Mouse (Mus musculus): ENCODE measurements around the gene Map3k14. TPM values are rescaled to one million over a fixed set of nuclear protein-coding genes. Genes with fewer than 3 reads are reported as not detected.

Map3k14 gene
- polyA plus RNA-seq, 1 experiment from 2014 or later = 0.64 TPM

DNA sequence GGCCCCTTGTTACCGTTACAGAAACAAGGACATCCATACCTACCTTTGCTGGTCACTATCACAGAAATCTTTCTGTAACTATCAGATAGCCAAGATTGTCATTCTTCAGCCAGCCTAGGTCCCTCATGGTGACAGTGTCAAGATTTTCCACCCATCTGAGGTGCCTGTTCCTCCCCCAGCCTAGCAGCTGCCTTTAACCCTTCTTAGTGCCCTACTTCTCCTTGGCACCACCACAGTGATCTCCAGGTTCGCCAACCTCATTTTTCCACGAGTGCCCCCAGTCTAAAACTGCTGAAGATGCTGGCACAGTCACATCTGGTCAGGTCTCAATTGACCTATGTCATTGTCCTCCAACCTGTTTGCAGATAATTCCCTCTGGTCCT lies 97.2 kb downstream of the Map3k14 start:
- Histone ChIP-seq H3K27me3 (ENCODE audit: control insufficient read depth, insufficient read depth, low read depth, low read length) (peaks cover 27% of the 10 kb centered on the region), H3K9me3 (replicated peaks; ENCODE audit: control insufficient read depth, low read length) (no peaks in the 10 kb centered on the region), H3K9ac (ENCODE audit: low read depth, low read length) (no peak overlapping the region), H3K4me1 (ENCODE audit: control insufficient read depth, low read depth, low read length) (peaks cover 7% of the 10 kb centered on the region), H3K27ac (ENCODE audit: low read length) (no peak overlapping the region), H3K36me3 (ENCODE audit: control insufficient read depth, insufficient read depth) (no peaks in the 10 kb centered on the region), H3K4me2 (ENCODE audit: low read depth, low read length) (peak overlapping the region; percentile 68; the same call in 1 of the 2 replicates), H3K4me3 (ENCODE audit: low read depth, low read length) (peak overlapping the region; percentile 57)
- WGBS (ENCODE audit: insufficient replicate concordance) = 32% methylated on average over 3 of the region's 3 CpGs
- no peak for ATAC-seq (ENCODE audit: low read depth)

Other genes starting within 250 kb of the Map3k14 start
- 32.1 and 36.6 TPM in 2 replicates for gene Nmt1, start 239.3 kb downstream of the Map3k14 start, polyA plus RNA-seq (2015; fragmentation: Nextera tagmentation; extraction: Ambion mirVana)
- gene Dcakd, start 239.1 kb downstream of the Map3k14 start, polyA plus RNA-seq (2015; fragmentation: Nextera tagmentation; extraction: Ambion mirVana) = 22.9 and 29.0 TPM in 2 replicates
- gene Plcd3, start 165.8 kb downstream of the Map3k14 start, polyA plus RNA-seq (2015; fragmentation: Nextera tagmentation; extraction: Ambion mirVana) = 0.40 and 0.58 TPM in 2 replicates
- 51.3 and 54.4 TPM in 2 replicates for gene Acbd4, start 165.8 kb downstream of the Map3k14 start, polyA plus RNA-seq (2015; fragmentation: Nextera tagmentation; extraction: Ambion mirVana)
- gene Hexim1, start 151.2 kb downstream of the Map3k14 start, polyA plus RNA-seq (2015; fragmentation: Nextera tagmentation; extraction: Ambion mirVana) = 1.7 and 1.9 TPM in 2 replicates
- gene Hexim2, start 135.0 kb downstream of the Map3k14 start, polyA plus RNA-seq (2015; fragmentation: Nextera tagmentation; extraction: Ambion mirVana) = 5.2 and 5.7 TPM in 2 replicates
- 5.2 and 6.3 TPM in 2 replicates for gene Fmnl1, start 96.4 kb downstream of the Map3k14 start, polyA plus RNA-seq (2015; fragmentation: Nextera tagmentation; extraction: Ambion mirVana)
- gene 1700023F06Rik, start 58.9 kb downstream of the Map3k14 start, polyA plus RNA-seq (2015; fragmentation: Nextera tagmentation; extraction: Ambion mirVana) = not detected in 2 replicates
- not detected in 2 replicates for gene Spata32, start 49.0 kb downstream of the Map3k14 start, polyA plus RNA-seq (2015; fragmentation: Nextera tagmentation; extraction: Ambion mirVana)
- gene Arhgap27, start 96.2 kb upstream of the Map3k14 start, polyA plus RNA-seq (2015; fragmentation: Nextera tagmentation; extraction: Ambion mirVana) = 2.2 and 3.8 TPM in 2 replicates
- gene Plekhm1, start 145.2 kb upstream of the Map3k14 start, polyA plus RNA-seq (2015; fragmentation: Nextera tagmentation; extraction: Ambion mirVana) = 3.8 and 4.1 TPM in 2 replicates
- not detected in 2 replicates for gene Lrrc37a, start 237.1 kb upstream of the Map3k14 start, polyA plus RNA-seq (2015; fragmentation: Nextera tagmentation; extraction: Ambion mirVana)